Mouse (Mus musculus): ENCODE results near the gene Hmox1.

Hmox1 gene

DNA sequence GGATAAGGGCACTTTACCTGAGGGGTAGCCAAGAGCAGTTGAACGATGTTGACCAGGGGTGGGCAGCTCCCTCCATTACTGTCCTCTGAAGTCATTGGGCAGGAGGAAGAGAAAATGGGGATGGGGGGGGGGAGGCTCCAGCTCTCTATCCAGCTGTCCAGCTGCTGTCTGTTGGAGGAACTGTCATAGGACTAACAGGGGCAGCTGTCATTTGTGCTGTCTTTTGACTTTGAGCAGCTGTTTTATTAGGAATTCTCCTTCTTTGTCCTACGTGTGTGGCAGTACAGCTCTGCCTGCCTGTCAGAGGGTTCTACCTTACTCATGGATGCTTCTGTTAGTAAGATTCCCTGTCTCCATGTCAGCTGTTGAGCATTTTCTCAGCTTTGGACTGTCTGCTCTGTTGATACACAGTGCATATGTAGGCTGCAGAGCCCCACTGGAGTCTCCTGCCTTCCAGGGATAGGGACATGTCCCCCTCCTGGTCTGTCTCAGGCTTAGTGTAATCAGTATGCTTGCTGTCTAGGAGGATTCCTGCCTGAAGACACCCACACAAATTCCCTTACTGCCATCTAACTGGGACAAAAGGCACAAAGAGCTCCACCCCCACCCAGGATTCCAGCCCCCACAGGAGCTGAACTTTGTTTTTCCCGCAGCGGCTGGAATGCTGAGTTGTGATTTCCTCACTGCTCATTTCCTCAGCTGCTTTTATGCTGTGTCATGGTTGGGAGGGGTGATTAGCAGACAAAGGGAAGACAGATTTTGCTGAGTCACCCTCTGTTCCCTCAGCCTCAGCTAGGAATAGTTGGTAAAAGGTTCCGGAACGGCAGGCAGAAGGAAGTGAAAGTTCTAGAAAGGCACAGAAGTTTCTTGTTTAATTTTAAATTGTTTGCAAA is 4.2 kb upstream of the Hmox1 start:
- DNase-seq (ENCODE audit: low read depth, low spot score) = peak; percentile 87

DNA sequence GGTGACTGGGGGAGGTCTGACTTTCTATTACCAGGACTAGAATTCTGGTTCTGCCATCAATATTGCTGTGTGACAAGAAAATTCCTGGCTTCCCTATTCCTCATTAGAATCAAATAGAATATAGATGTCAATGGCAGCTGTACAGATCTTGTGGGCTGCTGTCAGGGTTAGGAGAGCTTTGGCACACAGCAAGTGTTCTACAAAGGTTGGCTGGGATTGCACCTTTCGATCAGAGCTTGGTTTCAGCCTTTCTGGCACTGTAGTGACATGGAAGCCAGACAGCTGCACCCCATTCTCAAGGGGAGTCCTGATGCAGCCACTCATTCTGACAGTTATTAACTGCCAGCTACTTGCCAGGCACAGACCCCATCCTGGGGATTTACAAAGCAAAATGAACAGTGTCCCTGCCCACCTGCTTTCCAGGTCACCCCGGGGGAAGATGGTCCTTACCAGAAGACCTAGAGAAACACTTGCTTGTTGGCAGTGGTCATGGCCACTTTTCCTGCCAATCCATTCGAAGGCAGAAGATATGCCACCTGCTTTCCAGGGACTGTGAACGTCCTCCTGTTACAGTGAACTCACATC is 2.5 kb upstream of the Hmox1 start:
- no peak for DNase-seq (ENCODE audit: low read depth, low spot score)

DNA sequence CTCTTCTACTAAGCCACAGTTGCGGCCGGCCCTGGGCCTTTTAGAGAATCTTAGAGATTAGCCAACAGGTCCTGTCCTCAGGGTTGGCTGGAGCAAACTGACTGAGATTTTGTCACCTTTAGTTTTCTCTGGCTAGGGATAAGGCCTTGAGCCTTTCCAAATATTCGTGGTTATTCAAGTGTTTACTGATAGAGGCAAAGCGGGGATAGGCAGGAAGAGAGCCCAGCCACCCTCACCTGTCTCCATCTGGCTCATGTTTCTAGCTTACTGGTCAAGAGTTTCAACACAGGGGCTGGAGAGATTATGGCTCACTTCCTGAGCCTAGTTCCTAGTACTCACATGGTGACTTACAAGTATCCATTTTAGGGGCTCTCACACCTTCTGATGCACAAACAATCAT is 9.5 kb downstream of the Hmox1 start:
- DNase-seq (ENCODE audit: low read depth, low spot score) = no peak

DNA sequence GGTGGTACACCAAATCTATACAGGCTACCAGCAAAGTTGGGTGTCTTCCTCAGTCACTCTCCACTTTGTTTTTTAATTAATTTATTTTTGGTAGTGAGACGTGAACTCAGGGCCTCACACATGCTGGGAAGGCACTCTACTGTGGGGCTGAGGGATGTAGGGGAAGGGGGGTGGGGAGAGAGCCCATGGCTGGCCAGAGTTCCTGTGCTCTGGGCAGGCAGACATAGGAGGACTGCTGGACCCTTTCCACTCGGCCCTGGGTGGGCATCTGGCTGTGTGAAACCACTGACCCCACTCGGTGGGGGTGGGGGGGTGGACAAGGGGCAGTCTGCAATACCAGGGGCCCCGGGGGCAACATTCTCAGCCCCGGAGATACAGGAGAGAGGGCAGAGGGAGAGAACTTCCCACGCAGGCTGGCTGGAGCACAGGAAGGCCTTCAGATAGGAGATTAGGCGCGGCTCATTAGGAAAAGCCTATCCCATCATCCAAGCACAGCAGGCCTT is 10.0 kb downstream of the Hmox1 start:
- no peak for DNase-seq (ENCODE audit: low read depth, low spot score)

DNA sequence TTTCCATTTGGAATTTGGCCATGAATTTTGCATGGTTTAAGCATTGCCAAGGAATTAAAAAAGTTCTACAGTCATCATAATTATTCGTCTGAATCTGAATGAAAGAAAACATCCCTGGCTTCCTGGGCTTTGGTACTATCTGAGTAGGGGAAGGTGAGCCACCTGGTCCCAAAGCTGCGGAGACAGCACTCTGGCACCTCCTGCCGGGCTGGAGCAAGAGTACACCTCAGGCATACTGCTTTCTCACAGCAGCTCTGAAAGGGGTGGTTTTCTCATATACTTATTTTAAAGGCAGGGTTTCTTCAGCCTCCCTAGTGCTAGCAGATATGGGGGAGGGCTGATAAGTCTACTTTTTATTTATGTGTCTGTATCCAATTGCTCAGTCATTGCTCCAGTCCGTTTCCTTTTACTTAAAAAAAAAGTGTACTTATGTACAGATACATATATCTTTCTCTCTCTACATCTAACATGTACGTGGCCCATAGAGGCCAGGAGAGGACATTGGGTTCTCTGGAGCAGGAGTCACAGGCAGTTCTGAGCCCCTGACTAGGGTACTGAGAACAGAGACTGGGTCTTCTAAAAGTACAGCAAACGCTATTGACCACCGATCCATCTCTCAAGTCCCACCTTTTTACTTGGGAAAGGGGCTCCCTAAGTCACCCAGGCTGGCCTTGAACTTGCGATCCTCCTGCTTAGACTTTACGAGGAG is 15.3 kb downstream of the Hmox1 start:
- peak; percentile 83 for DNase-seq (ENCODE audit: low read depth, low spot score)

DNA sequence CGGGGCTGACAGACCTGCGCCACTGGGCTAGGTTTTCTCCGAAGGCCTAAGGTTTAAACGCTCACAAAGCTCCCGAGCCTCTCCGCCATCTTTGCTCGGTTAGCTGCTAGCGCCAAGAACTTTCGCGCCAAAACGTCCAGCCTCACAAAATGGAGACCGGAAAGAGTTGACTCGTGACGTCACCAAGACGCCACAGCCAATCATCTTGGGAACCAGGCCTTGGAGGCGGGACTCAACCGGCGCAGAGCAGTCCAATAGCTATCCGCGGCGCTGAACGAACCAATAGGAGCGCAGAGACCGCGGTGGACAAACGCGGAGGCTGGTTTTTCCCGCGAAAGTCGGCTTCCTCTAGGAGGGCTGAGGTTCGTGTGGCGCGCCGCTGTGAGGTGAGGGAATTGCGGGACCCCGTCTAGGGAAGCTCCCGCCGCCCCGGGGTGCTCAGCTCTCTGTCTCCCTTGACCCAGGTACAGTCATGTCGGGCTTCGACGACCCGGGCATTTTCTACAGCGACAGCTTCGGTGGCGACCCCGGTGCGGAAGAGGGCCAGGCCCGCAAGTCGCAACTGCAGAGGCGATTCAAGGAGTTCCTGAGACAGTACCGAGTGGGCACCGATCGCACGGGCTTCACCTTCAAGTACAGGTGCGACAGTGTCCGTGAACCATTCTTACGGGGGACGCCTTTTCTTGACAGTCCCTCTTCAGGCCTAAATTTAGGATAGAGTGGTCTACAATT is 16.0 kb downstream of the Hmox1 start, which contains the start of gene Mcm5:
Gene Mcm5, plus strand, starts transcription at position 334 of the 732 bp plus-strand sequence.
- peak; percentile 100 for DNase-seq (ENCODE audit: low read depth, low spot score)

DNA sequence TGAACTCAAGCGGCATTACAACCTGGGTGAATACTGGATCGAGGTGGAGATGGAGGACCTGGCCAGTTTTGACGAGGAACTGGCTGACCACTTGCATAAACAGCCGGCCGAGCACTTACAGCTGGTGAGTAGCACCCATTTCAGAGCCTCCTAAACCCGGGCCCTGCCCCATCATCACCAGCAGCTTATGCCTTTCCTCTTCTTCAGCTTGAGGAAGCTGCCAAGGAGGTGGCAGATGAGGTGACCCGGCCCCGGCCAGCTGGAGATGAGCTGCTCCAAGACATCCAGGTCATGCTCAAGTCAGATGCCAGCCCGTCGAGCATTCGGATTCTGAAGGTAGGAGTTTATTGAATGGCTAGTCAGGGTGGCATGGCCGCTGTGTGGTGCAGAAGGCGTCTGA is 16.7 kb downstream of the Hmox1 start:
- no peak for DNase-seq (ENCODE audit: low read depth, low spot score)

DNA sequence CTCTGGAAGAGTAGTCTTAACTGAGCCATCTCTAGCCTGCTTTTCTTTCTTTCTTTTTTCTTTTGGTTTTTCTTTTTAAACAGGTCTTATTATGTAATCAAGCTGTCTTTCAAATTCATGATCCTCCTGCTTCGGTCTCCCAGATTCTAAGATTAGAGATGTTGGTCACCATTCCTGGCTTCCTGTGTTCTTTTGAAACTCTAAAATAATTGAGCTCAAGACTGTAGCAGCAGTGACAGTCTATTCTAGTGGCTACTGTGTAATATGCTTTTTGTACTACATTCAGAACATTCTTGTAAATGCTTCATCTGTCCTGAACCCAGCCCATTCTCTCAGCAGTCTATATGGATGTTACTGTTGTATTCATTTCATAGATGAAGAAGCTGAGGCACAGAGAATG is 25.1 kb downstream of the Hmox1 start:
- no peak for DNase-seq (ENCODE audit: low read depth, low spot score)

DNA sequence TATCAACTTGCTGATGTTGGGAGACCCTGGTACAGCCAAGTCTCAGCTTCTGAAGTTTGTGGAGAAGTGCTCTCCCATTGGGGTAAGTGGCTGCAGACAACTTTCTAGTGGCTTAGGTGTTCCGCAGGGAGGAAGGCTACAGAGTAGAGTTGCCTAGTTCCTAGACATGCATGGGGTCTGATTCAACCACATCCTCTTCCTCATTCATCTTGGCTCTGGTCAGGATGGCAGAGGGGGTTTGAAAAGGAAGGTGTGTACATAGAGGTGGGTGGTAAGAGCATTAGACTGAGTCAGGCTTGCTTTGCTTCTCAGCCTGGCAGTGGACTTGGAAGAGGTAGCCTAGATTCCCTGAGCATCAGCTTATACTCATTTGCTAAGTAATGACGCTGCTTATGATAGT is 25.9 kb downstream of the Hmox1 start:
- DNase-seq (ENCODE audit: low read depth, low spot score) = no peak

DNA sequence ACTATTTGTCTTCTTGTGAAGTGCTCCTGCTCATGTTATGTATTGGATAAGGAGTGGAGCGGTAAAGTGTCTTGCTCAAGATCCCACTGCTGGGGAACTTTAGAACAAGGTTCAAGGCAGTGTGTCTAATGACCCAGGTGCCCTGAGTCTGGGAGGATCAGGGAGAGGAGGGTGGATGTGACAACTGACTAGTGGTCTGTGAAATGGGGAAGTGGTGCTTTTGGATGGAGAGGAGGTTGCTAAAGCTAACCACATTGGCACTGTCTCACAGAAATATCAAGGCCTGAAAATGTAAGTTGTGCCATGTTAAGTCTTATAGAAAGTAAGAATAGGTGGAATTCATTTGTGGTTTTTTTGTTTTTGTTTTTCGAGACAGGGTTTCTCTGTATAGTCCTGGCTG is 26.3 kb downstream of the Hmox1 start:
- no peak for DNase-seq (ENCODE audit: low read depth, low spot score)

DNA sequence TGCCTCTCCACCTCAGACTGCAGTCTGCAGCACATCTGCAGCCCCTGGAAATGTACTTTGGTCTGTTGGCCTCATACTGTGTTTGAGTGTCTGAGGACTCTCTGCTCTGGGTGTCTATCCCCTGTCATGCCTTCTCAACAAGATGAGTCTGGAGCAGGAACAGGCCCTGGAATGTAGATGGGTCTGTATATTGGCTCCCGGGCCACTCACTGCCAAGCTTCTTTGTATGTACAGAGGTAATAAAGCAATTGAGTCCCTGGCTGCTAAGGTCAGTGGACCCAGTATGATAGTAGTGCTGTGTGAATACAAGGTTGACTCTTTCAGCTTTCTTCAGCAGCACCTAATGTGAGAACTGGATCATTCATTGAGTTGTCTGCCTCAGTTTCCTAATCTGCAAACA is 34.0 kb downstream of the Hmox1 start:
- DNase-seq (ENCODE audit: low read depth, low spot score) = no peak

DNA sequence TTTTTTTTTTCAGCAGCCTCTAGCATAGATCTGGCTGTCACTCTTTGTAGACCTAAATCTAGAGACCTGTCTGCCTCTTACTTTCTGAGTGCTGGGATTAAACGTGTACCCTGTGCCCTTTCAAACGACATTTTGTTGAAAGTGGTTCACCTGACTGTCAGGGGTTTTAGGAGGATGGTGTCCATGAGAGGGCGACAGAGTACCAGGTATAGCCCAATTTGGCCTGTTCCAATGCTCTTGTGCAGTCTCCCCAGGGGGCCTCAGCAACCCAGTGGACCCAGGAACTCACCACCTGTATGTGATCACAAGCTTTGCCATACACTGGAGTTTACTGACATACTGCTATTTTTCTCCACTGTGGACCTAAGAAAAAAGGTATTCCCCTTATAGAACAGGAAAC is 39.1 kb downstream of the Hmox1 start:
- peak; percentile 17 for DNase-seq (ENCODE audit: low read depth, low spot score)

DNA sequence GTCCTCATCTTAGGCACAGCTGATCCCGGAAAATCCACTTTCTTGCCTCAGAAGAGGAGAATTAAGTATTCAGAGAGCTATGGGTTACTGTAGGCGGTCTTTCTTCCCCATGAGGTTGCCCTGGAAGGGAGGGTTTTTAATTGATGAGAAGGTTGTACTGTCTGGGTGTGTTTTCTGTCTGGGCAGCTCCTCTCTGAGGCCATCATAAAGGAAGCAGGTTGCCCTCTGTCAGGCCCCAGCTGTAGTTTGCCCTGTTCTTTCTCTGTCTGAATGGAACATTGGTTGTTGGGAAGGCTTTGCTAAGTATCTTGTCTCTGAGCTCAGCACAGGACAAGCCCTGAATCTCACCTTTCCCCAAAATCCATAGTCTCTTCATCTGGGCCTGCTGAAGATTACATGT is 40.0 kb downstream of the Hmox1 start:
- no peak for DNase-seq (ENCODE audit: low read depth, low spot score)

DNA sequence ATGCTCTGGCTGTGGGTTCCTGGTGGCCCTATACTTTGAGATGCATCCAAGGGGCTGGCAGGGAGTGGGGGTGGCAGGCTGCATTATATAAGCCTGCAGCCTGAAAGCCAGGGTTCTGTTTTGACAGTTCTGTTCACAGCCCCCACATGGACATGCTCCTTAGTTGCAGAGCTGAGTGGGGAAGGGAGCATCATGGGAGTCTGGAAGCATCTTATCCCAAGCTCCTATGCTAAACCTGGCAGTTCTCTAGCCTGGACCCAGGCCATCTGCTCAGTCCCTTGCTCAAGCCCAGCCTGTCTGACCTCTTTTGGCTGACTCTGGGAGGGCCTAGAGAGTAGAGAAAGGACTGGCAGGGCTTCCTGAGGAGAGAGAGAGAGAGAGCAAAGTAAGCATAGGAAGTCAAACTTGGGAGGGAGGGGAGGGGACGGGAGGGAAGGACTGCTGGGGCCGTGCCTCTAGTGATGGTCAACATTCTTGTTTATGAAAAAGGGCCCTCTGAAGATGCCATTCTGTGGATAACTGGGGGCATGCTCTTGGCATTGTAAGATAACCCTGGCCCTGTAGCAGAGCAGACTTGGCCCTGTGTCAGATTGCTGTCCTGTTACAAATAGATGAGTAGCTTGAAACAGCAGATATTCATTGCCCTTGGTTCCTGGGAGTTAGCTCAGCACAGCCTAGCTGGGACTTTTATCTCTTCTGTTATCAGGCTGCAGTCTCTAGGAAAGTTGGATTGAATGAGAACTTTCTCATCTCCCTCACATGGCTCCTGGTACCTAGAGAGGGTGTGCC is 41.4 kb downstream of the Hmox1 start:
- DNase-seq (ENCODE audit: low read depth, low spot score) = no peak

DNA sequence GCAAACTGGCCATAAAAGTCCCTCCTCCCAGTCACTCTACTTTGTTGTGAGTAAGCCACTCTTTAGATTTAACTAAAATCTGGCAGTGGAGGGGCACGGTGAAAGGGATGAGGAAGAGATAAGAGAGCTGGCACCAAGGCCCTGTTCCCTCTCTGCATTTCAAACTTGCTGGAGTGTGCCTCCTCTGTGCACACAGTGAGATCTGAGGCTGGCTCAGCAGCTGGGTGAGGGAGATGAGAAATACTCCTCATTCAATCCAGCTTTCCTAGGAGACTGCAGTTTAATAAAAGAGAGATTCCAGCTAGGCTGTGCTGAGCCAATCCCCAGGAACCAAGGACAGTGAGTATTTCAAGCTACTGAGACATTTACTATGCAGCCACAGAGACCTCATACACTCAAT is 42.3 kb downstream of the Hmox1 start:
- DNase-seq (ENCODE audit: low read depth, low spot score) = no peak

DNA sequence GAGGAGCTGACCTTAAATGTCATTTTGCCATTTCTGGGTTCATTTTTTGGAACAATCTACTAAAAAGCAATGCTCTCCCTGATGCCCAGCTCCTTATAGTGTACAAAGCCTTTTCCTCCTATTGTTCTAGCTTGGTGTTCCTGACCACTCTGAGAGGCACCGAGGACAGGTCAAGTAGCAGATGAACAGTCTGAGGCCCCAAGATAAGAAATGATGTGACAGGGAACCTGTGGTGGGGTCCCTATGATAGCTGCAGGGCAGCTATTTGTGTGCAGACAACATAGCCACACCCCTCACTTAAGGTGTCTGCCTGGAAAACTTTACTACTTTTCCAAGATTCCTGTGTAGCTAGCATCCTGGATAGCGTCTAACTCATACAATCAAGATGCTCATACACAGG is 42.8 kb downstream of the Hmox1 start:
- no peak for DNase-seq (ENCODE audit: low read depth, low spot score)

DNA sequence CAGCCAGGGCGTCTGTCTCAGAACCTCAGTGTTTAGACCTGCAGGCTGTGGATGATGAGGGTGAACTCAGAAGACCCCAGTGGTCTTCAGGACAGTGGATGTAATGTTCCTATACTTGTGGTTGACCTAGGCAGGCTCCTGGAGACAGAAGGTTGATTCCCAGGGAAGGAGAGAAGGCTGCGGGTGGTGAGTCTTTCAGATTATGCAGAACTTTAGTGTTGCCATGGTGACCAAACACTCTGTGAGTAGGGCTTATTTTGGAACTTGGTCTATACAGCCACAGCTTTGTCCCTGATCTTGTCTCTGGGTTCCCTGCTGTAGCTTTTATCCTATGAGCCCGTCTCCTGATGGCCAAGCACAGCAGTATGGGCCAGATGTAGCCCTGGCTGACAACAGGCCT is 44.1 kb downstream of the Hmox1 start:
- DNase-seq (ENCODE audit: low read depth, low spot score) = no peak

Measured in forelimb bud, embryonic 11.5 days (tissue).